Mouse (Mus musculus) stomach, embryonic 16.5 days (tissue): ENCODE data around the gene Kdm4b. TPM values are rescaled to one million over a fixed set of nuclear protein-coding genes. Genes with fewer than 3 reads are reported as not detected.

Experiments
- ATAC-seq: fragments of 200-750 bp; cut with Nextera tagmentation; 2 replicates; pipeline ENCODE4 v1.8.0; 2017; ENCODE audit warnings: moderate number of reproducible peaks, moderate TSS enrichment; ENCODE audit not compliant: insufficient read depth, low FRiP score
- H3K27ac ChIP-seq: fragments of 300-500 bp; sonication (generic); 2 replicates; pipeline ENCODE4 v1.5.1; 2014; ENCODE audit warnings: low read length
- H3K27me3 ChIP-seq: fragments of 300-500 bp; sonication (generic); 2 replicates; pipeline ENCODE4 v1.6.1; 2014; ENCODE audit warnings: low read length, control low read depth, mixed read lengths; ENCODE audit not compliant: control insufficient read depth, insufficient read depth
- H3K36me3 ChIP-seq: fragments of 300-500 bp; sonication (generic); 2 replicates; pipeline ENCODE4 v1.6.1; 2014; ENCODE audit warnings: low read length; ENCODE audit not compliant: control insufficient read depth, insufficient read depth
- H3K4me1 ChIP-seq: fragments of 300-500 bp; sonication (generic); 2 replicates; pipeline ENCODE4 v1.6.1; 2014; ENCODE audit warnings: low read length, control low read depth, mixed read lengths; ENCODE audit not compliant: control insufficient read depth, insufficient read depth
- H3K4me2 ChIP-seq: fragments of 300-500 bp; sonication (generic); 2 replicates; pipeline ENCODE4 v1.6.1; 2014; ENCODE audit warnings: low read depth, low read length, mixed read lengths
- H3K4me3 ChIP-seq: fragments of 300-500 bp; sonication (generic); replicated peaks from 2 replicates; pipeline ENCODE4 v1.5.1; 2014; ENCODE audit warnings: mild to moderate bottlenecking, low read length
- H3K9ac ChIP-seq: fragments of 300-500 bp; sonication (generic); 2 replicates; pipeline ENCODE4 v1.6.1; 2014; ENCODE audit warnings: low read length
- H3K9me3 ChIP-seq: fragments of 300-500 bp; sonication (generic); replicated peaks from 2 replicates; pipeline ENCODE4 v1.6.1; 2016; ENCODE audit warnings: low read length, control low read depth; ENCODE audit not compliant: control insufficient read depth
- WGBS: fragments of 180-500 bp; shearing (Covaris S2); extraction: QIAGEN DNeasy Blood & Tissue Kit; methylation state at CpG from one replicate; pipeline ENCODE4 v1.1.7; 2014; 5-methylcytosine and 5-hydroxymethylcytosine counted together
- microRNA-seq: library from miRNA; unstranded; fragments of <30 nt; microRNA quantifications from one replicate; pipeline ENCODE4, GENCODE M21; 2016
- polyA plus RNA-seq: library from polyadenylated mRNA; unstranded; fragments of >200 nt; fragmentation: Nextera tagmentation; extraction: Ambion mirVana; gene quantifications from 2 replicates; pipeline ENCODE4 v1.2.1, GENCODE M21; 2015

Kdm4b gene
- polyA plus RNA-seq, 1 experiment from 2014 or later = 23.5 TPM

DNA sequence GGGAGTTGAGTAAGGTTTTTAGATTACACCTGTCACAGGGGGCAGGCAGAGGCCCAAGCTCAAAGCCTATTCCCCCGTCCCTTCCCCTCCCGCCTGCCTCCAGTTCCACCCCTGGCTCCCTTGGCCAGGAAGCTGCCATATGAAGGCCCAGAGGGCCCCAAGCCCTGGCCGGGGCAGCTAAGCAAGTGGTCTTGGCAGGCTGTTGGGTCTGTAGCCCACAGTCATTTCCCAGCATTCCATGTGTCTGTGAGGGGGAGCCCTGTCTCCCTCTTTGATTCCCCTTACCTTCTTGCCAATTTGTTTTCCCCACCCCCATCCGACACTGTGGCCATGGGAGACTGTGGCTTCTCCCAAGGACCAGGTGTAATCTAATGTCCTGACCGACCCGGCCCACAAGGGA, 116.5 kb downstream of the Kdm4b start:
- Histone ChIP-seq H3K9ac (no peak overlapping the region), H3K4me1 (no peaks in the 10 kb centered on the region), H3K27ac (no peak overlapping the region), H3K27me3 (no peaks in the 10 kb centered on the region), H3K4me3 (no peak overlapping the region), H3K36me3 (peaks cover 14% of the 10 kb centered on the region), H3K4me2 (no peak overlapping the region), H3K9me3 (no peaks in the 10 kb centered on the region)
- ATAC-seq = no peak
- 77% methylated on average over 6 of the region's 6 CpGs for WGBS

DNA sequence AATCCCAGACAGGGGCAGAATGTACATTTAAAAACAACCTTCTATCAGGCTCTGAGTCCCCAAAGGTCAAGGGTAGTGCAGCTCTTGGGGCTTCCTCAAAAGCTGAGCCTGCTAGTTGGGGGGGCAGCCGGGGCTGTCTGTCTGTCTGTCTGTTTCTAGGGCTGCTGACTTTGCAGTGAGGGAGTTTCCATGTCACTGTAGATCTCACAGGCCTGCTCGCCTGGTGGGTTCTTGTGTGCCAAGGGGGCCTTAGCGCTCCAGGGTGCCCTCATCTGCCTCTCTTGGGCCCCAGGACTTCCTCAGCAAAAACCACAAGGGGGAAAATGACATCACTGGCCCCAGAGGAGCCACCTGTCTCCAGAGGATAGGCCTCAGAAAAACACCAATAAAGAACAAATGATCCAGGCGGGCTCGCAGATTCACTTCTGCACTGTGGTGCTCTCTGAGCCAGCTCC, 117.5 kb downstream of the Kdm4b start:
- no peak overlapping the region for H3K4me3 ChIP-seq
- H3K27me3 ChIP-seq = no peaks in the 10 kb centered on the region
- 75% methylated on average over 5 of the region's 5 CpGs for WGBS
- H3K36me3 ChIP-seq = peaks cover 11% of the 10 kb centered on the region
- ATAC-seq = no peak
- H3K9me3 ChIP-seq = no peaks in the 10 kb centered on the region
- H3K9ac ChIP-seq = no peak overlapping the region
- no peak overlapping the region for H3K4me2 ChIP-seq
- H3K27ac ChIP-seq = no peak overlapping the region
- H3K4me1 ChIP-seq = no peaks in the 10 kb centered on the region

DNA sequence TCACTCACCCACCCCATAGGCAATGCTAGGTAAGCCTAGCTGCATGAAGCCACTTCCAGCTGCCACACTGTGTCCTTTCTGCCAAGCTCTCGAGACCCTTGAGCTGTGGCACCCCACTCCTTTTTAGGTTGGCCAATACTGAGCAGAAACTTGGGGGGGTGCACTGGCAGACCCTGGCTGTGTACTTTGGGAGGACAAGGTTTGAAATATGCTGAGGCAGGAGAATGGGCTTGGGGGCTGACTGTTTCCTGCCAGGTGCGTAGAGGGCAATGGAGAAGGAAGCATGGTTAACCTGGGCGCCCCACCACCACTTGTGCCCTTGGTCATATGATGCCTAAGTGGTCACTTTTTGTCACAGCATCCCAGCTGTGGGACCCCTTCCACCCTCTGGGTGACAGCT, 118.9 kb downstream of the Kdm4b start:
- ATAC-seq = no peak
- no peak overlapping the region for H3K27ac ChIP-seq
- H3K36me3 ChIP-seq = peaks cover 11% of the 10 kb centered on the region
- H3K4me1 ChIP-seq = no peaks in the 10 kb centered on the region
- no peaks in the 10 kb centered on the region for H3K9me3 ChIP-seq
- H3K9ac ChIP-seq = no peak overlapping the region
- no peak overlapping the region for H3K4me3 ChIP-seq
- H3K4me2 ChIP-seq = no peak overlapping the region
- WGBS = 82% methylated on average over 3 of the region's 3 CpGs
- H3K27me3 ChIP-seq = no peaks in the 10 kb centered on the region

DNA sequence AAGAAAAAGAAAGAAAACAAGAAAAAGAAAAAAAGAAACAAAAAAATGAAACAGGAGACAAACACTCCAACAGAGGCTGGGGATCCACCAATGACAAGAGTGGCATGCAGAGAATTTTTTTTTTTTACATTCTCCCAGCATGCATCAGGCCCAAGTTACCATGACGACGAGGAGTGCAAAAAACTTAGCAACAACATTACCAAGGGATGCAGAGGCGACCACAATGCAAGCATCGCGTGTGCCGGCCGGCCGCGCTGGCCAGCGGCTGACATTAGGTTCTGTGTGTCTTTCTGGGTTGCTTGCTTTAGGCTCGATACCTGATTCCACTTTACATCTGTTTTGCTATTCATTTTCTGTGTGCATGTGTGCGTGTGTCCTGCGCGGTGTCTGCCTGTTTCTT, 119.5 kb downstream of the Kdm4b start:
- 73% methylated on average over 14 of the region's 14 CpGs for WGBS
- Histone ChIP-seq H3K4me2 (no peak overlapping the region), H3K4me1 (no peaks in the 10 kb centered on the region), H3K36me3 (peaks cover 16% of the 10 kb centered on the region), H3K27ac (no peak overlapping the region), H3K27me3 (no peaks in the 10 kb centered on the region), H3K4me3 (no peak overlapping the region), H3K9me3 (no peaks in the 10 kb centered on the region), H3K9ac (no peak overlapping the region)
- ATAC-seq = no peak

DNA sequence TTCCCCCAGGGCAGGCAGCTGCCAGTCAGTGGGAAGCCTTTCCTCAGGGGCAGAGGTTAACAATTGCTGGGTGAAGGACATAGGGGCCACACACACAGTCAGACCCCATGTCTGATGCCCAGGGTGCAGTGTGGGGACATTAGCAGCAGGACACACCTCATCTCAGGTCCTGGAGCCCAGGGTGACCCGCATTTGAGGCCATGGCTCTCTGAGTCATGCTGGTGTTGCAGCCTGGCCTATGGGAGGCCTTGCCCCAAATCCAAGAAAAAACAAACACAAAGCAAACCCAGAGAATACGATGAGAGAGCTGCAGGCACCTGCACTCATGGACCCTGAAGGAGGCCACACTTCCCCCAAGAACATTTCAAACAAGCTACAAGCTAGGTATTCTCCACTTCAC, 121.9 kb downstream of the Kdm4b start:
- Histone ChIP-seq H3K4me1 (no peaks in the 10 kb centered on the region), H3K27me3 (no peaks in the 10 kb centered on the region), H3K4me2 (no peak overlapping the region), H3K4me3 (no peak overlapping the region), H3K9ac (no peak overlapping the region), H3K36me3 (peaks cover 23% of the 10 kb centered on the region), H3K9me3 (no peaks in the 10 kb centered on the region), H3K27ac (no peak overlapping the region)
- ATAC-seq = no peak
- 70% methylated on average over 2 of the region's 2 CpGs for WGBS

Small RNA genes lying within 50 kb of the gene (microRNA-seq; reads per million reads assigned to microRNA genes)
- gene Mir6977 = 1.3 reads per million

Other genes starting within 250 kb of the Kdm4b start
- 77.3 and 80.1 TPM in 2 replicates for gene Hdgfl2, start 246.4 kb upstream of the Kdm4b start, polyA plus RNA-seq
- gene Plin4, start 216.3 kb upstream of the Kdm4b start, polyA plus RNA-seq = 0.80 and 0.90 TPM in 2 replicates
- gene Plin5, start 208.5 kb upstream of the Kdm4b start, polyA plus RNA-seq = 0.62 and 1.2 TPM in 2 replicates
- gene Lrg1, start 204.1 kb upstream of the Kdm4b start, polyA plus RNA-seq = 1.3 and 1.4 TPM in 2 replicates
- 0.50 and 0.71 TPM in 2 replicates for gene Sema6b, start 185.7 kb upstream of the Kdm4b start, polyA plus RNA-seq
- 11.9 and 14.3 TPM in 2 replicates for gene Tnfaip8l1, start 163.6 kb upstream of the Kdm4b start, polyA plus RNA-seq
- 106 and 116 TPM in 2 replicates for gene Mydgf, start 142.1 kb upstream of the Kdm4b start, polyA plus RNA-seq
- 32.6 and 37.4 TPM in 2 replicates for gene Dpp9, start 107.2 kb upstream of the Kdm4b start, polyA plus RNA-seq
- gene Fem1a, start 69.3 kb upstream of the Kdm4b start, polyA plus RNA-seq = 12.3 and 12.9 TPM in 2 replicates
- 7.6 and 9.6 TPM in 2 replicates for gene Ticam1, start 49.3 kb upstream of the Kdm4b start, polyA plus RNA-seq
- 103 and 123 TPM in 2 replicates for gene Plin3, start 33.2 kb upstream of the Kdm4b start, polyA plus RNA-seq
- gene Arrdc5, start 25.8 kb upstream of the Kdm4b start, polyA plus RNA-seq = not detected in 2 replicates
- 90.4 and 92.2 TPM in 2 replicates for gene Uhrf1, start 22.7 kb upstream of the Kdm4b start, polyA plus RNA-seq
- gene Ptprs, start 150.4 kb downstream of the Kdm4b start, polyA plus RNA-seq = 58.5 and 61.9 TPM in 2 replicates
- gene Znrf4, start 186.4 kb downstream of the Kdm4b start, polyA plus RNA-seq = not detected in 2 replicates
- gene Gm20219, start 228.3 kb downstream of the Kdm4b start, polyA plus RNA-seq = 17.5 and 21.3 TPM in 2 replicates